Mouse (Mus musculus): ENCODE measurements around the gene Sirt5.

Sirt5 gene

GRCm38 (mm10) chr13:43364985-43365824, at the start of gene Sirt5:
Gene Sirt5 (plus strand): TSS chr13:43365496.
- in situ Hi-C loops (cut with MboI; ENCODE audit: low sequenced_read_pairs) = no loop called here

DNA sequence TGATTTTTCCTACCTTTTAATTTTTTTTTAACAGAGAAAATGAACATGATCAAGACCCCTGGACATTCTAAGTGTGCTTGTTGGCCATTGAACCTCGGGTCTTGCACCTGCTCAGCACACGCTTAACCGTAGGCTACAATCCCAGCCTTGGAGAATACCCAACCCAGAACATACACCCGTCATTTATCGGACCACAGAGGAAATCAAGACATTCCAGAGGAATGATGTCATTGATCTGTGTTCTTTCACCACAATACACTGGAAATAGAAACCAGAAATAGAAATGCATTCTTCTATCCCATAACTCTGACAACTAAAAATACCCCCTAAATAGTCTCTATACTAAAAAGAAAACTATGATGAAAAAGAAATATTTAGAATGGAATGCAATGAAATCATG, 47.9 kb upstream of the Sirt5 start:
- in situ Hi-C loops (cut with MboI; ENCODE audit: low sequenced_read_pairs) = no loop called here

GRCm38 (mm10) chr13:43319396-43319795, 45.9 kb upstream of the Sirt5 start:
- in situ Hi-C loops (cut with MboI; ENCODE audit: low sequenced_read_pairs) = no loop called here

DNA sequence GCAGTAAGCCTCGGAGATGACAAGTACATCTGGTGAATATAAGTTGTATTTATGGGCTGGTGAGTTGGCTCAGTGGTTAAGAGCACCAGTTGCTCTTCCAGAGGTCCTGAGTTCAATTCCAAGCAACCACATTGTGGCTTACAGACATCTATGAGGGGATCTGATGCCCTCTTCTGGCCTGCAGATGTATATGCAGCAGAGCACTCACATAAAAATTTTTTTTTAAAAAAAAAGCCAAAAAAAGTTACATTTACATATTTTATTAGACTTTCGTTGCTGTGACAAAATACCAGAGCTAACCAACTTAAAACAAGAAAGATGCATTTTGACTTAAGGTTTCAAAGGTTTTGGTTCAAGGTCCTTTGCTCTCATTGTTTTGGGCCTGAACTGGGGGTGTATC, 43.8 kb upstream of the Sirt5 start:
- in situ Hi-C loops (cut with MboI; ENCODE audit: low sequenced_read_pairs) = no loop called here

DNA sequence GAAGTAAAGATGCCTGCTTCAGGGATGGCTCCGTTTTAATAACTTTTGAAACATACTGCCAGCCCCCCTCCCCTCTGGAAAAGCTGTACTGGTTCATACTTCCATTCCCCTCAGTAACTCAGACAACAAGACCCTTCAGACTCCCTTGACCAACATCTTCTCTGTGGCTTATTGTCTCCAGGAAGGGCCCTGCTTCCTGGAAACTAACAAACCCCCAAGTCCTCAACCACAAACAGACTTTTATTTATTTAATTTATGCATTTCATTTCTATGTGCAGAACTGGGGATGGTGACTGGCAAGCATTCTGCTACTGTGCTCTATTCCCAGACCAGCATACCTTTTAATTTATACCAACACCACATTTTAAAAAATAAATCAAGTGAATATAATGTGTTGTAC, 39.9 kb upstream of the Sirt5 start:
- in situ Hi-C loops (cut with MboI; ENCODE audit: low sequenced_read_pairs) = no loop called here

- in situ Hi-C loops (cut with MboI; ENCODE audit: low sequenced_read_pairs) = no loop called here
These were observed 33.4 kb upstream of the Sirt5 start for GRCm38 (mm10) chr13:43331721-43332444.

- in situ Hi-C loops (cut with MboI; ENCODE audit: low sequenced_read_pairs) = no loop called here
These were observed 32.7 kb upstream of the Sirt5 start for GRCm38 (mm10) chr13:43332591-43332990.

GRCm38 (mm10) chr13:43336425-43337221, 28.7 kb upstream of the Sirt5 start:
- in situ Hi-C loops (cut with MboI; ENCODE audit: low sequenced_read_pairs) = no loop called here

DNA sequence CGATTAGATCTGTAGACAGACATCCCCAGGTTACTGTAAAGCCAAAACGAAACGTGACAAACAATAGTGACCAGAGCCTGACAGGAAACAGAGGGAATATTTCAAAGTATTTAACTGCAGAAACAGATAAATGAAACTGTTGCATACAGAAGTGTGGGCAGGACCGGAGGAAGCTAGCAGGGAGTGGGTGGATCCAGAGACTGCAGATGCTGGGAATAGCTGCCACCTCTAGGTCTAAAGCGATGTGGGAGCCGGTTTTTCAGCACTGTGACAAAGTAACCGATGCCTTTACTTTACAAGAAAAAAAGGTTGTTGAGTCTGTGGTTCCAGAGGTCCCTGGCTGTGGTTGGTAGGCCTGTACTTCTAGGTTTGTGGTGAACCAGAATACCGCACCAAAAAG, 27.3 kb upstream of the Sirt5 start:
- in situ Hi-C loops (cut with MboI; ENCODE audit: low sequenced_read_pairs) = no loop called here

DNA sequence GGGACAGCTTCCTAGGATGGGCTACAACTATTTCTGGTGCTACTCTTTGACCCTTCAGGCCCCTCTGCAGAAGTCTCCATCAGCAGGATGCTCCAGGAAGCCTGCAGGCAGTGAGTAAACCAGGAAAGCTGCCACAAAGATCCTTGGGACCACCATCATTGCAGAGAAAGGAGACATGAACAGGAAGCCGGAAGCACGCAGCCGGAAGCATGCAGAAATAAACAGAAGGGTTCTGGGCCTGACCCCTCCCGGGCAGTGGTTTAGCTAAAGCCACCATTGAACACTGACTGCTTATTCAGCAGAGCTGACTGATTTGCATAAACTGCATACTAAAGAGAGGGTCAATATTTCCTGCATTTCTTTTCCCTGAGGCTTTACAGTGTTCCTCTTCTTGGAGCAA, 26.7 kb upstream of the Sirt5 start:
- in situ Hi-C loops (cut with MboI; ENCODE audit: low sequenced_read_pairs) = no loop called here

GRCm38 (mm10) chr13:43346825-43347224, 18.5 kb upstream of the Sirt5 start:
- in situ Hi-C loops (cut with MboI; ENCODE audit: low sequenced_read_pairs) = no loop called here

DNA sequence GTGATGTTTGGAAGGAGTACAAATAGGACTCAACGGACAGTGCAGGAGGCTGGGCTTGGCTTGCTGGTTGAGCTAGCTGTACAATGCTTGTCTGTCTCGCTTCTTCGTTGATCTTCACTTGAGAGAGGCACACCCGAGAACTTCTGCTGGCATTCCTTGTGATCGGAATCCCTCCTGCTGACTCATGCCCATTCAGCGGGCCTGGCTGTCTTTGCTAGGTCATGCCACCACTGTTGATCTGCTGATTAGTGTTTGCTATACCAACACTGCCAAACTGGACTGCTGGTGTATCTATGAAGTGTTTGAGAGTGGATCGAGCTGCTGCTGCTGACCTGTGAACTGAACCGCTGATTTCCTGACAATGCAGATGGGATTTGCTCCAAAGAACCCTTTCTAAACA, 15.9 kb upstream of the Sirt5 start:
- in situ Hi-C loops (cut with MboI; ENCODE audit: low sequenced_read_pairs) = no loop called here

GRCm38 (mm10) chr13:43350489-43351169, 14.7 kb upstream of the Sirt5 start:
- in situ Hi-C loops (cut with MboI; ENCODE audit: low sequenced_read_pairs) = no loop called here

DNA sequence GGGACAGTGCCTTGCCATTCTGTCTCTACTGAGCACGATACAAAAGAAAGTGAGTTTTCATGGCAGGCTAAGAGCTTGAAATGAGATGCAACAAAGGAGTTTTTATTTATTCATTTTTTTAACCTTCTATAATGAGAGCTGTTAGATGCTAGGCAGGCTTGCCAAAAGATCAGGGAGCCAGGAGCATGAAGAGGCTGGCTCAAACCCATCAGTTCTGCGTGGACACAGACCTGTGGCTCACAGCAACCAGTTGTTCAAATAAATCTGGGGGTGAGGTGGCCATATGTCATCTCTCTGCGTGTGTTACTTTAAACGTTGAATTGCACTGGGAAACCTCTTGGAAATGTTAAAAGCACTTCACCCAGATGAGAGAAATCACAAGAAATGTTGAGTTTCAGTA, 11.9 kb upstream of the Sirt5 start:
- in situ Hi-C loops (cut with MboI; ENCODE audit: low sequenced_read_pairs) = no loop called here

DNA sequence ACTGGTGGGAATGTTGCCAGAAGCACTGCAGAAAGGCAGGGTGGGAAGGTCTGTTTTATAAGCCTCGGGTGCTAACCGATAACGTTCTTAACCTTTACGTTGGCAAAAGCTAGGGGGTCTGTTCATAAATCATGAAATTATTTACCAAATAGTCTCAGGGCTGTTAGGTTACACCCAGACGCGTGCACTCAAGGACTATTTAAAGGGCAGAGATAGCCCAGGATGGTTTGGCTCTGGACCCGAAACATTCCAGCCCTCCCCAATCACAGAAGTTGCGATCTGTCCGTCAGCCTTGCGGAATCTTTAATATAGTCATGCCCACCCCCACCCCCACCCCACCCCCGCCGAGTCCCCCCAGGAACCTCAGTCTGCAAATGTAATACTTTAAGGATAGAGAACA, 10.9 kb upstream of the Sirt5 start:
- in situ Hi-C loops (cut with MboI; ENCODE audit: low sequenced_read_pairs) = no loop called here

- in situ Hi-C loops (cut with MboI; ENCODE audit: low sequenced_read_pairs) = no loop called here
These were observed 8.8 kb upstream of the Sirt5 start for GRCm38 (mm10) chr13:43356346-43357125.

DNA sequence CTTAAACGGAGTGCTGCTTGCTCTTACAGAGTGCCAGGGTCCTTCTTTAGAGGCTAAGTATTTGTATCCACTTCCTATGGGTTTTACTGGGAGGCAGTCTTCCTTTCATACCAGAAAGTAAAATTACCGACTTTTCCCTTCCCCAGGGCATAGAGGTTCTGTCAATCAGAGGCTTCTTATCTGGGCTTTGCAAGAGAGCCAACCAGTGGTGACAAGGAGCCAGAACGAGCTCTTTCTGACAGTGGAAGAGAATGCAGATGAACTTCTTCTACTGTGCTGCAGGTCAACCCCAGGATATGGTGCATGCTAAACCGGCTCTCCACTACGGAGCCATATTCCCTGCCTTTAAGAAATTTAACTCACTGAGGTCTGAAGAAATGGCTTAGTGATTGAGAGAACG, 4.8 kb upstream of the Sirt5 start:
- in situ Hi-C loops (cut with MboI; ENCODE audit: low sequenced_read_pairs) = no loop called here

DNA sequence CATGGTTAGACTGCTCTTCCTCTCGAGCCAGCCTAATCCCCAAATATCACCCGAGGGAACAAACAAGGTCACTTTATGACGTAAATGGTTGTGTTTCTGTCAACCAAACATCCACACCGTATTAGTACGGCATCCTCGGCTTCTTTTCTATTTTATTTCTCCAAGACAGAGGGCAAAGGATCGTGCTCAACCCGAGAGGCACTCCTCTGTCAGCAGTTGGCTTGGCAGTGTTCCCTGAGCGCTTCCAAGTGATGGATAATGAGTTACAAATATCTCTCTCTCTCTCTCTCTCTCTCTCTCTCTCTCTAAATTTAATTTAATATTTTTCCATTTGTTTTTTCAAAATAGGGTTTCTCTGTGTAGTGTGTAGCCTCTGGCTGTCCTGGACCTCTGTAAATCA, 2.9 kb upstream of the Sirt5 start:
- in situ Hi-C loops (cut with MboI; ENCODE audit: low sequenced_read_pairs) = no loop called here

- in situ Hi-C loops (cut with MboI; ENCODE audit: low sequenced_read_pairs) = no loop called here
These were observed 509 bp downstream of the Sirt5 start for GRCm38 (mm10) chr13:43365825-43366184.

- in situ Hi-C loops (cut with MboI; ENCODE audit: low sequenced_read_pairs) = no loop called here
These were observed 4.8 kb downstream of the Sirt5 start for GRCm38 (mm10) chr13:43370063-43370462.

All from CH12F3 (cell line).